Mouse (Mus musculus) activated CD4-positive, CD25-positive, alpha-beta regulatory T cell (primary cell): ENCODE results near the gene Moap1. TPM values are rescaled to one million over a fixed set of nuclear protein-coding genes. Genes with fewer than 3 reads are reported as not detected.

ENCODE experiments used
- polyA plus RNA-seq, 2 experiments: library from polyadenylated mRNA; unstranded; fragments of 100-300 nt; shearing (Covaris generic); gene quantifications; one replicate each; pipeline ENCODE4 v1.2.1; 2017

Gene Moap1
- polyA plus RNA-seq, result 1 to 10 TPM; 4.0 to 9.9 TPM

DNA sequence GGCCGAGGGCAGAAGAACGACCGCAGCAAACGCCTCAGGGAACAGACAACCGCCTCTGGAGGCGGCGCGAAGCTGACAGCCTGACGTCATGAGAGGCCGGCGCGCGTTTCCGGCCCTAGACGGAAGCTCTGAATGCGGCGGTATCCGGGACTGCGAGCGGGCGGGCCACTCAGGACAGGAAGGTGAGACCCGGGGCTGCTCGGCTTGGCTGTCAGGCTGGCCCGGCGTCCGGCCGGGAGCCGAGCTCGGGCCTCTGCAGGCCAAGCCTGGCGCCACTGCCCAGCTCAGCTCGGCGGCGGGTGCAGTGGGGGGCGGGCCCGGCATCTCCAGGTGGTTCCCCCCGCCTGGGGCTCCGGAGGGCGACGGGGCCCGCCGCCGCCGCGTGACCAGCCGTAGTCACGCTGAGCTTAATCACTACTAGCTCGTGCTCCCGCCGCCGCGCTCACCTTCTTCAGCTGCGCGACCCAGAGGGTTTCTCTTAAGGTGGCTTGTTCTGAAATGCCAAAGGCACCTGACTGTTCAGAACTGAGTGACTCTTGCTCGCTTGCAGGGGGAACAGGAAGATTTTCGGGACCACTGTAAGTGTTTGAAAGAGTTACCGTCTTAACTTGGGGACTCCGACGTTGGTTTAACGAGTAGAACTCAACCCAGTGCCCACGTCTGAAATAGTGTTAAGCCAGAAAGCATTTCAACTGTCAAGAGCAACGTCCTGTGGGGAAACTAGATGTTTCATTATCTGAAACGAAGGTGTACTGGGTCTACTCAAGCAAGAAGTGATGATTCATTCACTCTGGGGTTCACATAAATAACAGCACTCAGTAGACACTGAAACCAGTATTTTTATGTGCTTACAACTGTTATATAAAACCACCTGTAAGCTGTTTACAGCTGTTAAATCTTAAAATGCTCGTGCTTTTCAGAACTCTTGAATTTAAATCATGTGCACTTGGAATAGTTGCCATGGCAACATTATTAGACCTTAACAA lies at the start of gene Moap1, which contains the start of gene Tmem251:
Moap1 (minus strand) TSS at position 73 of the 986 bp plus-strand sequence.
Tmem251 (plus strand) TSS at position 174 of the 986 bp plus-strand sequence.

DNA sequence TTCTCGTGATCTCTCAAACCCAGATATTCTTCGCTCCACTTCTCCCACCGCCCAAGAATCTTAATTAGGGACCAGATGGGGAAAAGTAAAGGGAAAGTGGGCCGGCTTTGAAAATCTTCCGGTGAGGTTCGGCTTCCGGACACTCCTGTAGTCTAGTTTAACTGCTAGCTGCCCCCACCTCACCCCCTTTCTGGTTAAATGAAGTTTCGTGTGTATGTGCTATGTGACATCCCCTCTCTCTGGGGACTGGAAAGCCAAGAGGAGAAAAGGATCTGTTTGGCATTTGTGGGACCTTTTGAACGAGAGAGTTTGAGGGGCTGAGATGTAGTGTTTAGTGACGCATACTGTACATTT lies 14.9 kb upstream of the Moap1 start, which contains the start of gene Gm20604:
Gm20604 (minus strand) TSS at position 270 of the 354 bp plus-strand sequence.

DNA sequence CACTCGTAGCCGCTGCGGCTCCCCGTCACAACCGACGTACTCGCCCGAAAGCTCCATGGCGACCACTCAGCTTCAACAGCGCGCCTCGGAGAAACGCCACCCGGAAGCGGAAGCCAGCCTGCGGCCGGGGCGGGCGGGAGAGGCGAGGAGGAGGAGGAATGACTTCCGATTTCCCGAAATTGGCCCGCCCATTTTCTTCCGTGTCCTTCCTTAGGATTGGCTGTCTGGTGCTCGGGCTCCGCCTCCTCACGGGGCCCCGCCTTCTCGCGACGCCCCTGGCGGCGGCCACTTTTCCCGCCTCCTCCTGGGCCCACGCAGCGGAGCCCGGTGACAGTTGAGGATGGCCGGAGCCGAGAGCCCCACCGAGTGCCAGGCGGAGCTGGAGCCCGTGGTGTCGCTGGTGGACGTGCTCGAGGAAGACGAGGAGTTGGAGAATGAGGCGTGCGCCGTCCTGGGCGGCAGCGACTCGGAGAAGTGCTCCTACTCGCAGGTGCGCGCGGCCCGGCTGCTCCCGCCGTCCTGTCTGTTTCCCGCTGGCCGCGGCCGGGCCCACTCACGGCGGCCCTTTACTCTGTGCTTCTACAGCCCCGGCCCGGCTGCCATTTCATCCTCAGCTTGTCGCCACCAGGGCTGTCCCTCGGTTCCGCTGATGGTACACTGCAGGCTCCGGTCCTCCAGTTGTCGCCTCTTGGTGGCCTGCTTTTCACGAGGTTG lies 14.4 kb upstream of the Moap1 start, which contains the start of the genes Gm28051, Gon7 and Ubr7:
Gm28051 (minus strand) TSS at position 77 of the 714 bp plus-strand sequence.
Gon7 (minus strand) TSS at position 115 of the 714 bp plus-strand sequence.
Ubr7 (plus strand) TSS at position 279 of the 714 bp plus-strand sequence.

DNA sequence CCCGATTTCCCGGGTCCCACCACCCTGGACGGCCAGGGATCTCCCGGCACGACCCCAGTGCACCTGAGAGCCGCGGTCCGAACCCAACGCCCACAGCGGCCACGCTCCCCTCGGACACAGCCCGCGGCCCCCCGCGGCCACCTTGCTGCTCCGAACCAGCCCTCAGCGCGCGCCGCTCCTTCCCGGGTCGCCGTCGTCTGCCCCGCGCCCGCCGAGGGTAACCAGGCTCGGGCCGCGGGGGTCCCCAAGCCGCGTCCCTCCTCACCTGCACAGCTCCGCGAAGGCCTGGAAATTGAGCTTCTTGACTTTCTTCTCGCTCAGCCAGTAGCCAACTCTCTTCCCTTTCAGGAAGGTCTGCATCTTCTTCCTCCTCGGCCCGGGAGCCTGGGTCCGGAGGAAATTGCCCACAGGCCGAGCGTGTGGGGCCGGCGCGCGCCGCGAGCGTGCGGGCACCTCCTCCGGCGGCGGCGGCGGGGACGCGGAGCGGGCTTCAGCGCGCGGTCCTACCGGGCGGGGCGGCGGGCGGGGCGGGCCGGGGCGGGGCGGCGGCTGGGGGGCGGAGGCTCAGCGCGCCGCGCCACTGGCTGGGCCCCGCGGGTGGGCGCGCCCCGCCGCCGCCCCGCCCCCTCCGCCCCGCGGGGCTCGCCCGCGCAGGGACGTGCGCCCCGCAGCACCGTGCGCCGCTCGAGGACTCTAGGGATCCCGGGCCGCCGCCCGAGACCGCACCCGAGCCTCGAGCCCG lies 38.8 kb downstream of the Moap1 start, which contains the start of gene Itpk1:
Itpk1 (minus strand) TSS at position 474 of the 742 bp plus-strand sequence.

Other genes with a start within 250 kb of the Moap1 start
- gene Chga, start 188.7 kb downstream of the Moap1 start, polyA plus RNA-seq, result under 1 TPM in 1 of 2 experiments, not detected in 1; 0.12 TPM
- 10 to 100 TPM; 44.8 to 73.3 TPM for gene Itpk1, start 38.7 kb downstream of the Moap1 start, polyA plus RNA-seq
- 10 to 100 TPM; 21.9 to 23.6 TPM for gene Tmem251, start 101 bp upstream of the Moap1 start, polyA plus RNA-seq
- gene Gm28051, start 14.1 kb upstream of the Moap1 start, polyA plus RNA-seq, result not detected
- gene Gon7, start 14.1 kb upstream of the Moap1 start, polyA plus RNA-seq, result 10 to 100 TPM; 19.2 to 25.1 TPM
- 10 to 100 TPM; 29.2 TPM for gene Ubr7, start 14.3 kb upstream of the Moap1 start, polyA plus RNA-seq
- gene Gm20604, start 15.0 kb upstream of the Moap1 start, polyA plus RNA-seq, result 1 to 10 TPM; 6.9 to 8.3 TPM
- 10 to 100 TPM; 14.1 to 15.2 TPM for gene Btbd7, start 134.8 kb upstream of the Moap1 start, polyA plus RNA-seq
- gene Cox8c, start 155.7 kb upstream of the Moap1 start, polyA plus RNA-seq, result not detected
- gene Unc79, start 205.2 kb upstream of the Moap1 start, polyA plus RNA-seq, result under 1 TPM; 0.23 to 0.65 TPM